Mouse (Mus musculus) liver, embryonic 14.5 days (tissue): ENCODE results near the gene Gng2. TPM values are rescaled to one million over a fixed set of nuclear protein-coding genes. Genes with fewer than 3 reads are reported as not detected.
A peak's percentile ranks its signal among the peaks of the same experiment; 100 is the strongest.

Source experiments
- ATAC-seq: fragments of 200-750 bp; cut with Nextera tagmentation; 2 replicates; pipeline ENCODE4 v1.8.0; 2017; ENCODE audit warnings: moderate number of reproducible peaks, mild to moderate bottlenecking, moderate library complexity; ENCODE audit not compliant: insufficient read depth
- DNase-seq, 3 experiments: peaks; one replicate each; pipeline ENCODE4 v3.0.0-alpha.2; 2012 to 2013; ENCODE audit warnings: low read depth in 3 of 3, low spot score in 3 of 3
- H3K27ac ChIP-seq: fragments of 300-500 bp; sonication (generic); 2 replicates; pipeline ENCODE4 v1.5.1; 2014; ENCODE audit warnings: moderate library complexity, mild to moderate bottlenecking, control low read depth, inconsistent platforms
- H3K27me3 ChIP-seq: fragments of 300-500 bp; sonication (generic); 2 replicates; pipeline ENCODE4 v1.6.1; 2014; ENCODE audit warnings: mild to moderate bottlenecking, low read length, moderate library complexity; ENCODE audit not compliant: control insufficient read depth, insufficient read depth
- H3K36me3 ChIP-seq: fragments of 300-500 bp; sonication (generic); replicated peaks from 2 replicates; pipeline ENCODE4 v1.6.1; 2014; ENCODE audit warnings: low read depth; ENCODE audit not compliant: control insufficient read depth, insufficient read depth
- H3K4me1 ChIP-seq, 2 experiments: fragments of 200-500 bp in 1 of 2; fragments of 300-500 bp in 1 of 2; sonication (generic) in 1 of 2; replicated peaks; 2 replicates each; pipeline ENCODE4 v1.6.1; 2012 to 2014; ENCODE audit warnings: antibody characterized with exemption in 1 of 2, inconsistent platforms in 1 of 2, low read length in 1 of 2; ENCODE audit not compliant: control insufficient read depth in 2 of 2, insufficient read depth in 2 of 2
- H3K4me2 ChIP-seq: fragments of 300-500 bp; sonication (generic); 2 replicates; pipeline ENCODE4 v1.6.1; 2014; ENCODE audit warnings: low read depth, mild to moderate bottlenecking, control low read depth, moderate library complexity
- H3K4me3 ChIP-seq, 2 experiments: fragments of 200-500 bp in 1 of 2; fragments of 300-500 bp in 1 of 2; sonication (generic) in 1 of 2; 2 replicates each; pipeline ENCODE4 v1.5.1; 2012 to 2014; ENCODE audit warnings: low read depth in 2 of 2, low read length in 2 of 2, mild to moderate bottlenecking in 2 of 2, control low read depth in 1 of 2, inconsistent platforms in 1 of 2, moderate library complexity in 1 of 2; ENCODE audit not compliant: insufficient read depth in 1 of 2
- H3K9ac ChIP-seq: fragments of 300-500 bp; sonication (generic); replicated peaks from 2 replicates; pipeline ENCODE4 v1.6.1; 2014; ENCODE audit warnings: mild to moderate bottlenecking, control low read depth, moderate library complexity
- H3K9me3 ChIP-seq: fragments of 300-500 bp; sonication (generic); 2 replicates; pipeline ENCODE4 v1.6.1; 2016; ENCODE audit warnings: low read length, mixed read lengths; ENCODE audit not compliant: control insufficient read depth
- CTCF ChIP-seq: IDR thresholded peaks from 2 replicates; pipeline ENCODE4 v1.5.1; 2016; ENCODE audit warnings: antibody characterized with exemption, low read depth, control low read depth
- EP300 ChIP-seq: IDR thresholded peaks from 2 replicates; pipeline ENCODE4 v1.6.1; 2016; ENCODE audit warnings: antibody characterized with exemption, low read depth
- WGBS: fragments of 180-500 bp; shearing (Covaris S2); extraction: QIAGEN DNeasy Blood & Tissue Kit; methylation state at CpG from one replicate; pipeline ENCODE4 v1.1.7; 2014; ENCODE audit not compliant: insufficient replicate concordance; 5-methylcytosine and 5-hydroxymethylcytosine counted together
- polyA plus RNA-seq, 2 experiments: library from polyadenylated mRNA; depleted of rRNA in 1 of 2; stranded (reverse) in 1 of 2; unstranded in 1 of 2; fragments of >200 nt; fragmentation: Nextera tagmentation in 1 of 2; extraction: Ambion mirVana in 1 of 2; gene quantifications; 2 replicates each; pipeline versions ENCODE4 v1.2.1 to v1.2.3; 2012 to 2014

Gng2 gene
- polyA plus RNA-seq, 2 experiments: 5.2 to 8.7 TPM

DNA sequence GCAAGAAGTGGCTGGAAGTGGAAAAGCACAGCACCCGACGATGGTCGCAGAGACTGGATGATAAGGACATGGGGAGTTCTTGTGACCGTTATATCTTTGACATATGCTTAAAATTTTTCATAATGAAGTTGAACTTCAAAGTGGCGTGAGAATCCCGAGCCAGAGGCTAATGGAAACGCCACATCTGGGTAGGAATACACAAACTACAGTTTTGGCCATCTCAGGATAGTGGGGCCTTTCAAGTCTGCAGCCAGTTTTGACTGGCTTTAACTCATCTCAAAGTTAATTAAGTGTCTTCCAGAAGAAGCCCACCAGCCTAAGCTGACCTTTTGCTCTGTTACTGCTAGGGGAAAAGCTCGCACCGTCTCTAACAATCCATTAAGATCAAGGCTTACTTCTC lies 17.6 kb downstream of the Gng2 start:
- Histone ChIP-seq H3K4me3 (no peak overlapping the region), H3K9me3 (no peaks in the 10 kb centered on the region), H3K27me3 (no peaks in the 10 kb centered on the region), H3K9ac (no peak overlapping the region), H3K36me3 (no peaks in the 10 kb centered on the region), H3K27ac (no peak overlapping the region), H3K4me2 (no peak overlapping the region), H3K4me1 (peaks cover 0 to 3% of the 10 kb centered on the region in 2 experiments; a peak in 1 of 4 replicates)
- WGBS: 65% methylated on average over 9 of the region's 9 CpGs
- no peak for DNase-seq
- TF ChIP-seq CTCF (no peak), EP300 (no peak)
- no peak for ATAC-seq

DNA sequence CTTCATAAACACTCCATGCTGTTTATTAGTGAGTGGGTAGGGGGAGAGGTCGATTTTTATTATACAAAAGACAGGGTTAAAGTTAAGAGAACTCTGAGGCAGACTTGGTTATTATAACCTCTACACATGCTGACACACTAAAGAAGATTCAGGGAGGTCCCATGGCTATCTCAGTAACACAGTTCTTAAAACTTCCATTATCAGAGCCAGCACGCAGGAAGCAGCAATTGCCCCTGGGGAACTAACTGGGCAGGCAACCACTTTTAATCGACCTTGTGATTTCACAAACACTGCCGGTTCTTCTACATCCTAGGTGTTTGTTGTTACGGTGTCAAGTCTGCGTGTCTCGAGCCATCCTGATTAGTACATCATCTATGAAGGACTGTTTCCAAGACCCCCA lies 22.4 kb downstream of the Gng2 start:
- ATAC-seq: no peak; the same call in 1 of the 2 replicates
- no peak for DNase-seq
- 7% methylated on average over 7 of the region's 7 CpGs for WGBS

DNA sequence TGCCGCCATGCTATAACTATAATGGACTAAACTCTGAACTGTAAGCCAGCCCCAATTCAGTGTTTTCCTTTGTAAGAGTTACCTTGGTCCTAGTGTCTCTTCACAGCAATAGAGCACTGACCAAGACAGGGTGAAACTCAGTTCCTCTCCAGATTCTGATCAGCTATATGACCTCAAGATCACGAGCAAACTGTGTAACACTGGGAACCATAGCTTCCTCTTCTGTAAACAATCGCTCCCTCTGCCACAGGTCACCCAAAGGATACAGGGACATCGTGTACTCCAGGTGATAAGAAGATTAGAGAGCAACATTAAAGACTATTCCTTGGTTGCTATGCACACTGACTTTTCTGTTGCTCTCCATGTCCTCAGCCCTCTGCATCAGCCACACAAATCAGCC lies 26.6 kb downstream of the Gng2 start:
- no peak overlapping the region for H3K27ac ChIP-seq
- H3K27me3 ChIP-seq: no peaks in the 10 kb centered on the region
- no peak overlapping the region for H3K9ac ChIP-seq
- ATAC-seq (no peak), DNase-seq (no peak)
- H3K36me3 ChIP-seq: no peaks in the 10 kb centered on the region
- H3K4me2 ChIP-seq: no peak overlapping the region
- H3K4me1 ChIP-seq: peaks cover 0 to 5% of the 10 kb centered on the region in 2 experiments; a peak in 1 of 4 replicates
- H3K9me3 ChIP-seq: no peaks in the 10 kb centered on the region
- no peak overlapping the region for H3K4me3 ChIP-seq
- WGBS: 35% methylated on average over 4 of the region's 4 CpGs
- TF ChIP-seq EP300 (no peak), CTCF (no peak)

More for the DNA sequence above, 22.4 kb downstream of the Gng2 start:
- Histone ChIP-seq H3K9ac (no peak overlapping the region), H3K4me1 (peaks cover 0 to 5% of the 10 kb centered on the region in 2 experiments; a peak in 1 of 4 replicates), H3K4me2 (no peak overlapping the region), H3K9me3 (no peaks in the 10 kb centered on the region), H3K36me3 (no peaks in the 10 kb centered on the region), H3K4me3 (no peak overlapping the region), H3K27me3 (no peaks in the 10 kb centered on the region), H3K27ac (no peak overlapping the region)
- TF ChIP-seq CTCF: no peak
- peak; percentile 24; the same call in 1 of the 2 replicates for TF ChIP-seq EP300

DNA sequence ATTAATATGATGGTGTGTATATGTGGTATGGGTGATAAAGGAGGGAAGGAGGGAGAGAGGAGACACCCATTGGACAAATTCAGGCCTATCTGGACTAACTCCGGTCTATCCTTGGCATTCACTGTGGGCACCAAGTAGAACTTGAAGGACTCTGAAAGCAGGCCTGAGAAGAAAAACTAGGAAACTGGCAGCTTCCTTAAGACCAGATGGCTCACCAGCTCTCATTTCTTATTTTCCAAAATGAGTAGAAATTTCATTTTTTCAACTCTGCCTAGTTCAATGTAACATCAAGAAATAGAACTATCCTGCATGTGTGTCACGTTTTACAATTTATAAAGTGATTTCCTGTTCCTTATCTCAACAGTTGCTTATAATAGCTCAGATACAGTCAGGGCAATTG lies 28.0 kb downstream of the Gng2 start:
- Histone ChIP-seq H3K27ac (no peak overlapping the region), H3K9me3 (no peaks in the 10 kb centered on the region), H3K4me2 (no peak overlapping the region), H3K4me1 (0 out of 4 replicates have a peak, but pooled peaks cover 0 to 2% of the 10 kb centered on the region in 2 experiments), H3K9ac (no peak overlapping the region), H3K4me3 (no peak overlapping the region), H3K27me3 (no peaks in the 10 kb centered on the region), H3K36me3 (no peaks in the 10 kb centered on the region)
- no peak for TF ChIP-seq CTCF
- TF ChIP-seq EP300: no peak
- no peak for ATAC-seq
- no peak for DNase-seq
- WGBS: 56% methylated on average over 2 of the region's 2 CpGs

DNA sequence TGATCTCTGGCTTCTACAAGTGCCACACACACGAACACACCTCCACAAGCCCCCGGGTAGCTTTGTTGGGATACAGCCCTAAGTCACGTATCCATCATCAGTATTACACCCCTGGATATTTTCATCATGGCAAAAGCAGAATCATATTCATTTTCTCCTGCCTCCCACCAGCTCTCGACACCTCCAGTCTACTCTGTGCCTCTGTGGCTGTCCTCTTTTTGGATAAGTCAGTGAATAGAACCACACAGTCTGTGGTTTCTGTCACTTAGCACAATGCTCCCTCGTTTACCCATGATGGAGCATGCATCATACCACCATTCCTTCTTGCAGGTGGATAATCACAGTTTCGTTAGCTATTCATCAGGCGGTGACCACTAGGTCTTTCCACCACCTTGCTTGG lies 31.2 kb downstream of the Gng2 start:
- H3K27ac ChIP-seq: no peak overlapping the region
- WGBS: 67% methylated on average over 7 of the region's 7 CpGs
- H3K27me3 ChIP-seq: no peaks in the 10 kb centered on the region
- no peak overlapping the region for H3K4me2 ChIP-seq
- H3K4me3 ChIP-seq: no peak overlapping the region
- DNase-seq (no peak), ATAC-seq (no peak)
- no peaks in the 10 kb centered on the region for H3K9me3 ChIP-seq
- no peak for TF ChIP-seq EP300
- TF ChIP-seq CTCF: no peak
- H3K4me1 ChIP-seq: peaks cover 0 to 1% of the 10 kb centered on the region in 2 experiments; a peak in 1 of 4 replicates
- no peak overlapping the region for H3K9ac ChIP-seq
- H3K36me3 ChIP-seq: no peaks in the 10 kb centered on the region
